Mouse (Mus musculus): ENCODE measurements around the gene Pax2. TPM values are rescaled to one million over a fixed set of nuclear protein-coding genes. Genes with fewer than 3 reads are reported as not detected.
A peak's percentile ranks its signal among the peaks of the same experiment; 100 is the strongest.

Pax2 gene
- total RNA-seq, 2 experiments from 2014 or later = not detected

DNA sequence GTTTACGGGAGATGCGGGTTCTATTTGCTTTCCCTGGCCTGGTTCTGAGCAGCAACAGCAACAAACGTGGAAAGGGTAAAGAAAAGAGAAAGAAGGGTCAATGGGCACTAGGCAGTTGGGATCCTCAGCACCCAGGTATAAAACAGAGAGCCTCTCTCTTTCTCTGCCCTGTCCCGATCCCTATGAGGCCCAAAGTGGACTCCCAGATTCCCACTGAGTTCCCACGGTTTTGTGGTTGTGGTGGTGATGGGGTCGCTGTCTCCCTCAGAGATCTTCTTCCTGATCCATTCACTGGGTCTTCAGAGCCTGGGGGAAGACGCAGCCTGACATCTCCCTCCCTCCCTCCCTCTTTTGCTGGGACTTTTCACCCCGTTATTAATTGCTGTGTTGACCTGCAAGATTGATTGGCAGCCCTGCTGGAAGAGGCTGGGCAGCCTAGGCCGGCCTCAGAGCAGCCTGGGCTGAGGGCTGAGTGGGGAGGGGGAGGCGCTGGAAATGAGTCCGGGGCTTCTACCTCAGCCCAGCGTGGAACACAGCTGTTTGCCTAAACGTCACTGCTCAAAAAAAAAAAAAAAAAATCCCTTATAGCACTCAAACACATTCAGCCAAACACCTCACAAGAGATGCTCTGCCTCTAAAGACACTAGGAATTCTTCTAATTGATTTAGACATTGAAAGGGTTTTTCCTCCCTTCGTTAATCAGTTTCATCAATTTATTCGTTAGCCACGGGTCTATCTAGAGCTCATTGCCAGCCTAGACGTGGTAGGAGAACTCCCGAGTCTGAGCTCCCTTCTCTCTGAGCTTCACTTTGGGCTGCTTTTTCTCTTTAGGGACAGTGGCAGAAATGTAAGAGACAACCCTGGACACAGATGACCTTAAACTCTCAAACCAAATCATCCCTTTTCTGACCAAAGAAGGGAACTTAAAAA is 6.5 kb upstream of the Pax2 start:
- no peak for DNase-seq

DNA sequence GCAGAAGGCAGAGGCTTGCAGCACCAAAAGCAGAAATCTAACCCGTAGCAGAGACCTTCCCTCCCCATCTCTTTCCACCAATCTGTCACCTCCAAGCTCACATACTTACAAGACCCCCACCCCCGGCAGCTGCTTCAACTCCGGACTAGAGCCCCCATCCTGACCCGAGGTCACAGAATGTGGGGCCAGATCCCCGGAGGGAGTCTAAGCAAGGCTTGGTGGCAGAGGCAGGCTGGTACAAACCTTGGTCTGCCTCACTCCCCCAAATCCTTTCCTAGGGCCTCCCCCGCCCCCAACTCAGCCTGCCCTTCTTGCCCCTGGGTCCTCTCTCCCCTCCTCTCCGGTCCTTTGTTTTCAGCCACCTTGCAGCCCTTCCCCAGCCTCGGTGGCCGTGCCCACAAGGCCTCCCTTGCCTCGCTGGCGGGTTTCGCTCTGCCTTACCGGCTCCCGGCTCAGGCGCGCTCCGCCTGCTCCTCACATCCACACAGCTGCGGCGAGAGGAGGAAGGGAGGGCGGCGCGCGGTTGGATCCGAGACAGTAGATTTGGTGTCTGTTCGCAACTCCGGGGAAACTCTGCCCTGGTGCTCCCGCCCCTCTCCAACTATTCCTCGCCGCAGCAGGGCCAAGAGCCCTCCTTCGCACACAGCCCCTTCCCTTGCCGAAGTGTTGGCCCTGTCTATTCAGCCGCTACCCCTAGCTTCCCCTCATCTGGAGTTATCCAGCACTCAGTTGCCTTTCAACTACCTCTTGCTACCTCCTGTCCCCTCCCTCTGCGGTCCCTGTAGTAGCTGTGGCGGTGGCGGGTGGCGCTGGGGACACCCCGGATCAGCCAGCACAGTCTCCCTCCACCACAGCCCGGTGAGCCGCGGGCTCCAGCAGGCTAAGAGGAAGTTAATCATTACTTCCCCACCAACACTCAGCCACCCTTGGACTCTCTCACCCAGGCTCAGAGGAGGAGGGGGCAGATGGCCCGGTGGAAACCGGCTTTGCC is 5.5 kb upstream of the Pax2 start:
- no peak for DNase-seq

DNA sequence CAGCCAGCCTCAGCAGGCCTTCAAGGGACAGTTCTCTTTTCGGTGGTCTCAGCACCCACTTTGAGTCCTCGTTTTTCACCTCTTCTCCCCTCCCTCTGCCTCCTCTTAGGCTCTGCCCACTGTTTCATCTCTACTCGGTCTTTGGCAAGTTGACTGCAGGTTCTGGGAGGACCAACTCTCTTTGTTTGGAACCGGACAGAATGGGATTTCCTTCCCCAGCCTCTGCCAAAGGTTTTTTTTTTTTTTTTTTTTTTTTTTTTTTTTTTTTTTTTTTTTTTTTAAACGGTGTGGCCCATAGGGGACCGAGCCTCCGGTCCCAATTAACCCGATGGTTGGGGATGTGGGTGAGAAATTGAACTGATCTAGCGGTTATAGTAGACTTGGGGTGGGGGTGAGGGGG is 4.8 kb upstream of the Pax2 start:
- DNase-seq = no peak

DNA sequence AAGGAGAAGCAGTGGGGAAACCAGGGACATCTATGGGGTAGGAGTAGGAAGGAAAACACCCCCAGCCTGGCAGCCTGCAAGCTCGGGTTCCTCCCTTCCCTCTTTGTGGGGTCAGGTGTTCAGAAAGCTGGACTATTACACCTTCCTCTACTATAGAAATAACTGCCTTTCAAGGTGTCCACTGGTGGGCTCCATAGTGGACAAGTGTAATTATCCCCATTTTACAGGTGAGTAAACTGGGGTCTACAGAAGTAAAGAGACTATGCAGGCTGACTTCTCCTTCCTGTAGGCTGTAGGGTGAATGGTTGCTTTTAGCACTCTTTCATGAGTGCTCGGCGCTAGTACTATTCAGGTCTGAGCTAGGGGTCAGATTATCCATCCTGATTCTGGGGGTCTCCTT is 4.3 kb upstream of the Pax2 start:
- no peak for DNase-seq

DNA sequence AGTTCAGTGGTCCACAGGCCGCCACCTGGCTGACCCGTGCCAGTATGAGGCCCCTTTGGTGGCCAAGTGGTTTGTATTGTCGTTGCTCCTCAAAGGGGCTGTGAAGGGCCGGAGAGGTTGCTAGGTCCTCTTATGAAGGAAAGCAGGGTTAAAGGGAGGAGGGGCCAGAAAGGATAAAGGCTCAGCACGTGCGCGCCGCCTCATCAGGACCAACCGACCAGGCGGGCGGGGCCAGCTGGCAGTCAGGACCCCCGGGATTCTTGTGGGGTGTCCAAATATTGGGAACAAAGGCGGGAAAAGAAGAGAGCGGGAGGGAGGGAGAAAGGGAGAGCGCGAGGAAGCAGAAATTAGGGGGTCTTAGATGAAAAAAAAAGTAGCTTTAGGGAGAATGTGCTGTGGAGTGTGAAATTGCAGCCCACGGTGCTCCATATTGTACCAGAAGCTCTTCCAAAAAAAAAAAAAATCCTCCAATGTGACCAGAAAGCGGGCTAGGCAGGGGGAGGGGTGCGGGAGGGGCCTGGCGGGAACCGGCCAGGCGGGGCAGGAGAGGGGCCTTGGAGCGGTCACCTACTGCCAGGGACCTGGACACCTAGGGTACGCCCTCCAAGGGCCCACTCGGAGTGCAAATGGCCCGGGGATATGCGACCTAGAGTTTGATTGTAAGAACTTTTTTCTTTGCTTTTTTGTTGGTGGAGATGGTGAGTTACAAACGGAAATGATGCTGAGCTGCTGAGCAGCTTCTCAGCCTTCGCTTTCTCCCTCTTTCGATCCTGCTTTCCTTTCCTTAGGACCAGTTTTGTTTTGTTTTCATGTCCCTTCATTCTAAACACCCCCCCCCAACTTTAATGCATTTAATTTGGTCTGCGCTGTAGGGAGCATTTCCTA is 3.5 kb upstream of the Pax2 start:
- no peak for DNase-seq

DNA sequence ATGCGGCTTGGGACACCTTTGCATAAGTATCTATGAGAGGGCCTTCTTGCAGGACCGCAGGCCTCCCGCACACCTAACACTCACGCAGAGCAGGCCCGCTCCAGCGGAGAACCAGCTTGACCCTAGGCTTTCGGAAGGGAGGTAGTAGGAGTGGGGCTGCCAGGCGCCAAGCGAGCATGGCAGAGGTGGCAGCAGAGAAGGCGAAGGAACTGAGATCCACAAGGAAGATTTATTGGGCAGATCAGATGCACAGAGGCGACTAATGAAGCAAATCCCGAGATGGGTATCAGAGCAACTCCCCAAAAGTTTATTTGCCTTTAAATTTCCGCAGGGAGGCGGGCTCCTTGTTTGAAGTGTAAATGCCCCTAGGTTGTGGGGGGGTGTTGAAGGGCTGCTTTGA is 2.5 kb upstream of the Pax2 start:
- DNase-seq = no peak

DNA sequence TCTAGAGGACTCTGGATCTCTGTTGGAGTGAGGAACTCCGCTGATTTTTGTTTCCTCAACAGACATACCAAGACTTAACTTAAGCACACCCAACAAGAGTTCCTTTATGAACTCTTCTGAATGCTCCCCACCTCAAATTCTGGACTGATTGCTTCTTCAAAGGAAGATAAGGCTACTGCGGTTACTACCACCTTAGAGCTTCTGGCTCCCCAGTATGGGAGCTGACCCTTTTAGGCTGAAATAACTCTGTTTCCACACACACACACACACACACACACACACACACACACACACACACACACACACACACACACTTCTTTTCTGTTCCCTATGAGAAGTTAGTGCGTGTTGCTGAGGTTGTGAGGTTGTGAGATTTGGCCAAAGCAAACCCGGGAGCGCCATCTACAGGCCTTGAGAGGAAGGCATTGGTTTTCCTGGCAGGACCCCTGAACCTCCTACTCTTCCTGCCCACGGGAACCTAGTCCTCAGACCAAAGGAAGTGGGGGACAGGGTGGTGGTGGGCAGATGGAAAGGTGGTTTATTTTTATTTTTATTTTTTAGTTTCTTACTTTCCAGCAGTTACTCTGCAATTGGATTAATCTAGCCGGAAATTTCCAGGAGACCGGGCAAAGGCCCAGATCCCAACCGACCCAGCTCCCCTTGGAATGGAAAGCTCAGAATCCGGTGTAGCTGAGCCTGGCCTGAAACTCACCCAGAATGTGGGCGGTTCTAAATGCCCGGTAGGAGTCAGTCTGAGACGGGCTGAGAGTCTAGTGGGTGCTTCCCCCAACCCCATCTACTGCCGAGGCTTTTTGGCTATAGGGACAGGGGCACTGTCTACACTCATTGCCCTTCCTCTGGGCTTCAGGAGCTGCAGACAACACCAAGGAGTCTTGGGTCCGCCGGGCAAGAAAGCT is 1.1 kb upstream of the Pax2 start:
- DNase-seq = peak; percentile 38 to 71

DNA sequence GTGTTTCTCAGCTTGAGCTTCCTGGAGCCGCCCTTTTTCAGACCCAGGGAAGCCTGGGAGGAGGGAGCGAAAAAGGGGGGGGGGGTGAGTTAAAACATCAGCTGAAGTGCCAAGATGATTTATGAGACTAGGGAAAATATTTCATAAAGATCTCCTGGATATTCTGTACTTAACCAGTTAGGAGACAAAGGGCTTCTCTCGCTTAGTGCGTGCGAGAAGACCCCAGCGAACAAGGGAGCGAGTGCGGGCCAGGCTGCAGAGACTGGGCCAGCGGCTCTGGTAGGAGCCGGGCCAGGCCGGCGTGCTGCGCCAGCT is 510 bp upstream of the Pax2 start:
- no peak for DNase-seq

DNA sequence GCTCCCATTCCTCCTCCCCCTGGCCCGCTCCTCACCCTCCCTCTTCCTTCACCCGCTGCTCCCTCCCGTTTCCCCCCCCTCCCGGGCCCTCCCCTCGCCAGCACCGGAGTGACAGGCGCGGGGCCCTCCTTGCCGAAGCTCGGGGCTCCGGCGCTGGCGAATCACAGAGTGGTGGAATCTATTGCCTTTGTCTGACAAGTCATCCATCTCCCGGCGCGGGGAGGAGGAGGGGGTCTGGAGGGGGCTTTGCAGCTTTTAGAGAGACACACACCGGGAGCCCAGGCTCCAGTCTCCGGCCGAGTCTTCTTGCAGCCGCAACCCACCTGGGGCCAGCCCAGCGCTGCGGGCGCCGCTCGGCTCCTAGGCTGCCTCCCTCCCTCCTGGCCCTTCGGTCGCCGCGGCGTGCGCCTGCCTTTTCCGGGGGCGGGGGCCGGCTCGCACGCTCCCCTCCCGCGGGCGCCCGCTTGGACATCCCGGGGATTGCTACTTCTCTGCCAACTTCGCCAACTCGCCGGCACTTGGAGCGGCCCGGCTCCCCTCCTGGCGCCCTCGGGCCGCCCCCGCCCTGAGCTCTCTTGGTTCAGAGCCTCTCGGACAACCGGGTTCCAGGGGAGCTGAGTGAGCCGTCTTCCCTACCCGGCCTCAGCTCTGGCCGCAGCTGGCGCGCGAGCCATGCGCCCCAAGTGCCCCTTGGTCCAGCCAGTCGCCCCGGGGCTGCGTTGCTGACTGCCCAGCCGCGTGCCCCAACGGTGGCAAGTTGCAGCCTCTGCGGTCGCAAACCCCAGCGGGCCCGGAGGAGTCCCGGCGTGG is 781 bp downstream of the Pax2 start:
- peak in 1 of 2 experiments; percentile 34 for DNase-seq

DNA sequence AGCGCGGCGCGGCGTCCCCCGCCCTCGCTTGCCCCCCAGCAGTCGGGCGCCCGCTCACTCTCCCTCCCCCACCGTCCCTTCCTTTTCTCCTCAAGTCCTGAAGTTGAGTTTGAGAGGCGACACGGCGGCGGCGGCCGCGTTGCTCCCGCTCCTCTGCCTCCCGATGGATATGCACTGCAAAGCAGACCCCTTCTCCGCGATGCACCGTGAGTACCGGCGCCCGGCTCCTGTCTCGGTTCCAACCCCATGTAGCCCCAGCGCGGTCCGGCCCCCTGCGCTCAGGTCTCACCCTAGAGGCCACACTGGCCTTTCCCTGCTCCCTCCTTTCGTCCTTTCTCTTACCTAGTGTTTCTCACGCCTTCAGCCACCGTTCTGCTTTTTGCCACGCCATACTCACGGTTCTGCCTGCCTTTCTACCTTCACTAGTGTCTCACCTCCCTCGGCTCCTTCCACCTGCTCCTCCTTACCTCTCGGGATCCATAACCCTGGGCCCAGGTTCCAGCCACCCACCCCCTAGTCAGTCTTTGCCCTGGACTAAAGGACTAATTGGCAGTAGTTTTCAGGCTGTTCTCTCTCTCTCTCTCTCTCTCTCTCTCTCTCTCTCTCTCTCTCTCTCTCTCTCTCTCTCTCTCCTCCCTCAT is 1.5 kb downstream of the Pax2 start:
- no peak for DNase-seq

DNA sequence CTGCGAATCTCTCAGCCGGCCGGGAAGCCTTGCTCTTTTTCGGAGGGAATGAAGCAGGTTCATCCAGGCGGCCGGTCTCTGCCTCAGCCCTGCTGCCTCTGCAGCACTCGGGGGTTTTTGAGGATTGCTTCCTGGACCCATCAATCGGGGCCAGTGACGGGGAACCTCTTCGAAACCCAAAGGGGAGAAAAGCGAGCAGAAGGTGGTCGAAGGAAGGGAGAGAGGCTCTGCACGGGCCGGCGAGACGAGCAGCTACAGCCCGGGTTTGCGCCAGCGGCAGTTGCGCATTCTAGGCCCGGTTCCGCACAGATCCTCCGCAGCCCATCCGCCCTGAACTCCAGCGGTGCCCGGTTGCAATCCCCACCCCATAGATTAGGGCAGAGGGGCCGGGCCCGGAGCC is 3.0 kb downstream of the Pax2 start:
- peak in 1 of 2 experiments; percentile 36 for DNase-seq

DNA sequence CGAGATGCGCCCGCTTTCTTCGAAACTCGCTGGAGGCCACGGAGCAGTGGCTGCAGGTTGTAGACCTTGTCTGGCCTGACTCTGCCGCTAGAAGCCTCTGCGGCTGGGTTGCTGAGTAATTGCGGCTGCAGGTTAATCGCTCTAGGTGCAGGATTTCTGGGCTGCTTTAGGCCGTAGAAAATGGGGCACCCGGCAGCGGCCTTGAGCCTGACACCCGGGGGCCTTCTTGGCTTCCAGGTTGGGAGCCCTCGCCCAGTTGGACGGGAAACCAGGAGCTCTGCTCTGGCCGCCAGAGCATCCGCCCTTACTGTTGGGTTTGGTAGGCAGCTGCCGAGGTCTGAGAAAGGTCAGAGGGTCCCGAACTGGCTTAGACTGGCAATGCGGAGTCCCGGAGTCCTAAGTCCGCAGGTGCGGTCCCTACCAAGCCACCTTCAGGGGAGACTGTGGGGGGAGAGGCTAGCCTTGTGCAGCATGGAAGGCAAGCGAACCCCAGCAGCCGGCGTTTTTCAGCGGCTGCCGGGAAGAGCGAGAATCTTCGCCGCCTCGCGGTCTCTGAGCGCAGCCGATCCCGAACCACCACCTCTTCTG is 3.8 kb downstream of the Pax2 start:
- no peak for DNase-seq

DNA sequence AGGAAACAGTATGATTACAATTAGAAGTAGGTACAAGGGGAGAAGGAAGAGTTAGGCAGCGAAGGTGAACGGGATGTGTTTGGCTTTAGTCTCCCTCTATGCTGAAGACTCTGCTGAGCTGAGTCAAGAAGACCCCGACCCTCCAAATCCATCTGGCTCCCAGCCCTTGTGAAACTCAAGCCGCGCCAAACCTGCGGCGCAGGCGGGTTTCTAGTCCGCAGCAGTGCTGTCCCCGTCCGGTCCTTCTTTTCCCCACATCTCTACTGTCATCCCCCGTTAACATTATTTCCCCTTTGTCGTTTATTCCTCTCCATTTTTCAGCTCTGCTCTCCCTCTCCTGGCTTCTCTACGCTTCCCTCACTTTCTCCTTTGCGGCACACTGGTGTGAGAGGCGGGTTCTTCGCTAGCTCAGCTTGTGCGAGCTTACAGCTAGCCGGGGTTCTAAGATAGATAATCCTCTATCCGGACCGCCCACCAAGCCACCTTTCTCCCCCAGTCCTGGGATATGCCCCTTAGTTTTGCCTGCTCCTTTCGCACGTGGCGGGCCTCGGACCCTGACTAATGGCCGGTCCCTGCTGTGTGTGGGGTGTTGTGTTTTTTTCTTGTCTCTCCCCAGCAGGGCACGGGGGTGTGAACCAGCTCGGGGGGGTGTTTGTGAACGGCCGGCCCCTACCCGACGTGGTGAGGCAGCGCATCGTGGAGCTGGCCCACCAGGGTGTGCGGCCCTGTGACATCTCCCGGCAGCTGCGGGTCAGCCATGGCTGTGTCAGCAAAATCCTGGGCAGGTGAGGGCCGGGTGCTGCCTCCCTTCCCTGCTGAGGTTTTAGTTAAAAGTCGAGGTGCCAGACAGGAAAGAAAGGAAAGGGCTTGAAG is 4.7 kb downstream of the Pax2 start:
- no peak for DNase-seq

DNA sequence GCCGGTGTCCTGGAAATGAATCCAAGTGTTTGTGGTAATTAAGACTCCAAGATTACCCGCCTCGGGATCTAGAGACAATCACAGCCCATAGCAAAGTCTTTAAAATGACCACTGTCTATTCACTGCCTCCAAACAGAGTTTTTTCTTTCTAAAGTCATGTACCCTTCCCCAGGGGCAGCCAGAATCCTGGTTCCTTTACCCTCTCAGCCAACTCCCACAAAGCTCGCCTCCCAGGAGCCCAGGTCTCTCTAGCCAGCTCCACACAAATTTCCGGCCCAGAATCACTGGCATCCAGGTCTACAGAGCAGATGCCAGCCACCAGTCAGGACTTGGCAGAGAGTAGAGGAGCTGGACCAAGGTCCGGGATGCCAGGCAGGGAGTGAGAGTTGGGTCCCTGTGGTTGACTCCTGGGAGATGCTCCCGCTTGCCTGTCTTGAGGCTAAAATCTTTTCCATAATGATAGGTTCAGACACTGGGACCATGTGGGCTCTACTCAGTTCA is 6.3 kb downstream of the Pax2 start:
- no peak for DNase-seq

DNA sequence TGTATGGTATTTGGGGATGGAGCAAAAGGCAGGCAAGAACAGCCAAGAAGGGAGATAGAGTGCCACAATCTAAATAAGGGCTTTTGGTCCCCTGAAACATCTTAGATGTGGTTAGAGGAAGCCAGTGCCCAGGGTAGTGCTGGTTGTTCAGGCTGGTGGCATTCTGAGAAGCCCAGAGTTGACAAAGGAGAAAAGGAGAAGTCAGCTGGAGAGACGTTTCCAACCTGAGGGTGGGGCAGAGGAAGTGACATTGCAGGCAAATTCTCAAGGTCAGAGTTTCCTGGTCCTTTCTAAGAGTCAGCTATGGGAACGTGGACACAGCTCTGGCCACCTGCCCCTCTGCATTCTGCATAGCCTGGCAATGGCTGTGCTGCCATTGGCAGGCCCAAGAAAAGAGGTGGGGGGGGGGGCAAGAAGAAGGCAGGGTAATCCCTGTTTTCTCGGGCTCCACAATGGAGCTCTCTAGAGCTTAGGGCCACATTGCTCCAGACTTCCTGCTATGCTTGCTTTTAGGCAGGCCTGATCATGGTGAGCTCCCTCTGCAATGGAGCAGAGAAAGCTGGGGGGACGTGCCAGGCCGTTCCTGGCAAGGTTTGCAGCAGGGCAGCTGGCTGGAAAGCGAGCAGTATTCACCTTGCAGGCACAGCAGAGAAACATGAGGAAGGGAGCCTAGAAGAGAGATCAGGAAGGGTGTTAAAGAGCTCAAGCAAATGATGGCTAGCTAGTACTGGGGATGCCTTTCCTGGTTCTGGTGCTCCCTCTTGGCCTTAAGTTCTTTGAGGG is 14.6 kb downstream of the Pax2 start:
- no peak for DNase-seq

DNA sequence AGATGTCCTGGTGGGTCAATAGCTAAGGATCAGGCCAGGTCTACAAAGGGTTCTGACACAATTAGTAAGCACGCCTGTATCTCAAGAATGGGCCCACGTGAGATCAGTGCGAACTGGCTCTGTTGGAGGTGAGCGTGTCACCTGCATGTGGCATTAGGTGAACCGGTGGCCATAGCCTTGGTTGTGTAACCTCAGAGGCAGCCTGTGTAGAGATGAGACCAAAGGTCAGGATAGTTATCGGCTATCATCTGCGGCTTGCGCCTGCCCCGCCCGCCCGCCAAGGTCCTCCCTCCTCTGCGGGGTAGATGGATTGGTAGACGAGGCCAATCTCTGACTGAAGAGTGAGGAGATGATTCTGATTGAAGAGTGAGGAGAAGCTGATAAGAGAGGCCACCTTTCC is 15.7 kb downstream of the Pax2 start:
- DNase-seq = no peak

DNA sequence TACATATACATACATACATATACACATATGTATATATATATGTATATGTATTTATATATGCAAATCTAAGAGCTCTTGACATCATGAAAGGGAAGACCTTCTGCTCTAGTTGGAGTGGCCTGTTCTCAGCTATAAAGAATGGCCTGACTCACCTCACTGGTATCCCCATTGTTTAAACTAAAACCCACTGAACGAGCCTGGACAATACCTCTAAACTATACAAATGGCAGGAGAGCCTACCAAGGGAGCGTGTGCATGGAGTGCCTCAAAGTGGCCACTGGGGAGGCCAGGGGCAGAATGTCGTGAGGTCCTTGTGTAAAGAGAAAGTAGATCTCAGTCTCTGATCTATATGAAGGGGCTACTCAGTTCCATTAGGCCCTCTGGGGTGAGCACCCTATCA is 26.1 kb downstream of the Pax2 start:
- no peak for DNase-seq

Data from heart, adult 18-20 months (tissue).